Mouse (Mus musculus) CD4-positive naive resting alpha-beta T cell, adult 57 days (primary cell): Measurements from ENCODE around the gene Trim25. TPM values are rescaled to one million over a fixed set of nuclear protein-coding genes. Genes with fewer than 3 reads are reported as not detected.

Experiments used
- total RNA-seq: library from RNA; stranded (reverse); gene quantifications from one replicate; pipeline ENCODE4 v1.2.4, GENCODE M21; 2023

Gene Trim25
- total RNA-seq: 92.0 TPM

DNA sequence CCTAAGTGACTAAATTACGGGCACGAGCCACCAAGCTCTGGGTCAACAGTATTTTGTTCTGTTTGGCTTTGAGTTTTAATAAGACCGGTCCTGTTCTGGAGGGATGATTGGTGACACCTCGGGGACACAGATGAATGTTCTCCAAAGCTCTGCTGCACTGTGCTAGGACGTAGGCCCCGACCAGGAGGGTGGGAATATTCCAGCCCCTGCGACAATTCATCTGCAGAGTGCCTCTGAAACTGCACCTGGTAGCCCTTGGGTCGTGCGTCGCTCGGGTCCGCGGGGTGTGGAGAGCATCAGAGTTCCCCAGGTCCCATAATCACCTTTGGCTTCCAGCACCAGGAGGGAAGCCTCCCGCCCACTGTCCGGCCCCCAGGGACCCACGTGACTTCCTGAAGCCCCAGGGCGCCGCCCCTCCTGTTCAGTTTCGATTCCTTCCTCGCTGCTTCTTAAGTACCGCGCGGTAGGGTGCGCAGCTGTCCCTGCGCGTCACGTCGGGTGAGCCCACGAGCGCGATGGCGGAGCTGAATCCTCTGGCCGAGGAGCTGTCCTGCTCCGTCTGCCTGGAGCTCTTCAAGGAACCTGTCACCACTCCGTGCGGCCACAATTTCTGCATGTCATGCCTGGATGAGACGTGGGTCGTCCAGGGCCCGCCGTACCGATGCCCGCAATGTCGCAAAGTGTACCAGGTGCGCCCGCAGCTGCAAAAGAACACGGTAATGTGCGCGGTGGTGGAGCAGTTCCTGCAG lies at the start of gene Trim25:
Trim25 (plus strand) TSS at position 403 of the 749 bp plus-strand sequence.

GRCm38 (mm10) chr11:88955217-88955969 lies 43.8 kb upstream of the Trim25 start, which contains the start of gene Scpep1:
Scpep1 (minus strand) TSS chr11:88955465.

DNA sequence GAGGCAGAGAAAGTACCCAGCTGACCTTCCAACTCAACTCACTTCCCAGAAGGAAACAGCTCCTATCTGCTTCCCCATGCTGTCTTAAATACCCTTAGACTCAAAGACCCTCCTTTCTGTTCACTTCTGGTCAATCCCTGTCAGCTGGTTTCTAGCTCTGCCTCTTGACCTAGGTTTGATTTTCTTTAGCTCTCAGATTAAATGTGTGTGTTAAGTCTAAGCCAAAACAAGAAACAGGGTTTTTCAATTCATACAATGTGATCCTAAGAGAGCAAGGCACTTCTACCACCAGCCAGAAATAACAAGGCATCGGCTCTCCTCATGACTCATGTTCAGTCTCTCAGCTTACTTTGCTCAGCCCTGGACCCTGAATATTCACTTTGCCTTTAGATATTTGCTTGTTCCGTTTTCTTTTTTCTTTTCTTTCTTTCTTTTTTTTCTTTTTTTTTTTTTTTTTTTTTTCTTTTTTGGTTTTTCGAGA lies 32.3 kb upstream of the Trim25 start, which contains the start of gene Elobl:
Elobl (minus strand) TSS at position 51 of the 481 bp plus-strand sequence.

GRCm38 (mm10) chr11:88970202-88970732 lies 28.9 kb upstream of the Trim25 start, which contains the start of gene Coil:
Coil (plus strand) TSS chr11:88970252.

DNA sequence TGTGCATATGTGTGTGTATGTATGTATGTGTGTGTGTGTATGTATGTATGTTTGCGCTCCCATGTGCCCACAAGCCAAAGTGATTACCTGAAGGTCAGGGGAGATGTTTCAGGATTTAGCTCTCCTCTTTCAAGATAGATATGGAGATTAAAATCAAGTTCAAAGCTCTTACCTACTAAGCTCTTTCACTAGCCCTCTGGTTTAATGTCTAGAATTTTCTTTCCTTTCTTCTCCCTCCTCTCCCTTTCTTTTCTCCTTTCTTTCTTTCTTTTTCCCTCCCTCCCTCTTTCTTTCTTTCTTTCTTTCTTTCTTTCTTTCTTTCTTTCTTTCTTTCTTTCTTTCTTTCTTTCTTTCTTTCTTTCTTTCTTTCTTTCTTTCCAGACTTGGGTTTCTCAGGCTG lies 67.6 kb downstream of the Trim25 start, which contains the start of gene Dgke:
Dgke (minus strand) TSS at position 101 of the 400 bp plus-strand sequence.

Other genes starting within 250 kb of the Trim25 start
- gene Akap1, start 134.8 kb upstream of the Trim25 start, total RNA-seq: 1.7 TPM
- 9.6 TPM for gene Scpep1, start 43.9 kb upstream of the Trim25 start, total RNA-seq
- not detected for gene Elobl, start 32.4 kb upstream of the Trim25 start, total RNA-seq
- 18.4 TPM for gene Coil, start 29.1 kb upstream of the Trim25 start, total RNA-seq
- gene Dgke, start 67.5 kb downstream of the Trim25 start, total RNA-seq: 19.2 TPM
- not detected for gene Gm525, start 74.5 kb downstream of the Trim25 start, total RNA-seq